Mouse (Mus musculus) c-Kit-positive CD71-positive TER-119-positive erythroid progenitor cells, embryonic 14.5 days (primary cell): Measurements from ENCODE around the gene Dpf3.

Experiments
- DNase-seq: peaks from one replicate; pipeline ENCODE4 v3.0.0-alpha.2; 2013; ENCODE audit warnings: low spot score

Dpf3 gene

GRCm38 (mm10) chr12:83413684-83414083, 73.8 kb downstream of the Dpf3 start:
- DNase-seq: no peak

DNA sequence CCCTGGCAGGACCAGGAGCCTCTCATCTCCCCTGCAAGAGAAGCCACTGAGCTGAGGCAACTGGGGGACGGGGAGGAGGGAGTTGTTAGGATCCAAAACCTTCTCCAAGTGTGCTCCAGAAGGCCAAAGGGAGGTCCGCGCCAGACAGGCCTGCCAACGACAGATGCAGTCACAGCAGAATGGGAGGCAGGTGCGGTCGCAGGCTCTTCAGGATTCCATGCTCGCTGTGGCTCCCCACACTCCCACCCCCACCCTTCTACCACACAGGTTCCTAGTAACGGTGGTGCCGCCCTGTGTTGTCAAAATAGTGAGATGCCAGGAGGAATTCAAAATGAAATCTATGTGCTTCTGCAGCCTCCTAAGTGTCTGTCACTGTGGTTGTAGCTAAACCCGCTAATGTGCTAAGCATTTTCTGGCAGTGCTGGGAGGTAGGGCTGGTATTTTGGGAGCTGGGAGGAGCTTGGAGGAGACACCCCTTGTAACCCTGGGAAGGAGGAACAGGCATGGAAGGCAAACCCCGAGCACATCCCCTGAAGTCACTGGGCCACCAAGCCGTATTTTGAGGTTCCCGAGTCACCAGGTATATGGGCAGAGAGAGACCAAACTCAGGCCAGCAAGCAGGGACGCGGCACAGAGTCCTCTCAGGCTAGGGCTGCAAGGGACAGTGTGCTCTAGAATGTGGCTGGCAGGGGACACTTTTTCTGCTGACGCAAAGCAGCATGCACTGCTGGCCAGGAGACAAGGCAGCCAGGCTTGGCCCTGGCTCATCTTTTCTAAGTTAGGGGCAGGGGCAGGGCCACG, 75.6 kb downstream of the Dpf3 start:
- no peak for DNase-seq

DNA sequence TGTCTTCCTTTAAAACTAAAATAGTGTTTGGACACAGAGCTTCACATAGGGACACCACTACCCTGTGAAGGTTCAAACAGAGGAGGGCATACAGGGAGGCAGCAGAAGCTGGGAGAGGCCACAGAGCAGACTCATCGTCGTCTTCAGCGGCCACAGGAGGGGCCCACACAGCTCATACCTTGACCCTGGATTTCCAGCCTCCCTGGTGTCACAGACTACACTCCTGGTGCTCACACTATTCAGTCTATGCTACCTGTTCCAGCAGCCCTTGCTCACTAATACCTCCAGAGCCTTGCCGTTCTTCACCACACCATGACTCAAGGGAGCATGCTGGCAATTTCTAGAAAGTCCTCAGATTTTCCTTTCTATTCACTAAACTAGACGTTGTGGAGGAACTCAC, 76.5 kb downstream of the Dpf3 start:
- no peak for DNase-seq

- no peak for DNase-seq
Measured at GRCm38 (mm10) chr12:83405374-83406125, 82.0 kb downstream of the Dpf3 start.

DNA sequence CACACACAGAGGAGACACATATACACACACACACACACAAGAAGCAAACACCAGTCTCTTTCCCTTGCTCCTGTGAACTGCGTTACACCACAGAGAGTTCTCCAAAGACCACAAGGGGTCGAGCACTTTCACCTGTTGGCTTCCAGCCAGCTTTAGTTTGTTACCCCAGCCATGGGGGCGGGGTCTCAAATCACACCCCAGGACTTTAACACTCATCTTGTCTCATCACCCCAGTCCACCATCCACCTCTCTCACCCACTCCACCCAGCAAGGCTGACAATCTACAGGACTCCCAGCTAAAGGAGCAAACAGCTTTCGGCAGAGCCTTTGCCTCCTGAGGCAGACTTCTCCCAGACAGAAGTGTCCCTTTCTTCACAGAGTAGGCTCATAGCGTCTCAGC, 85.2 kb downstream of the Dpf3 start:
- no peak for DNase-seq

- DNase-seq: no peak
Measured at GRCm38 (mm10) chr12:83392011-83392410, 95.5 kb downstream of the Dpf3 start.

GRCm38 (mm10) chr12:83387554-83387953, 100.0 kb downstream of the Dpf3 start:
- DNase-seq: no peak

- no peak for DNase-seq
Measured at GRCm38 (mm10) chr12:83381072-83381471, 106.4 kb downstream of the Dpf3 start.

DNA sequence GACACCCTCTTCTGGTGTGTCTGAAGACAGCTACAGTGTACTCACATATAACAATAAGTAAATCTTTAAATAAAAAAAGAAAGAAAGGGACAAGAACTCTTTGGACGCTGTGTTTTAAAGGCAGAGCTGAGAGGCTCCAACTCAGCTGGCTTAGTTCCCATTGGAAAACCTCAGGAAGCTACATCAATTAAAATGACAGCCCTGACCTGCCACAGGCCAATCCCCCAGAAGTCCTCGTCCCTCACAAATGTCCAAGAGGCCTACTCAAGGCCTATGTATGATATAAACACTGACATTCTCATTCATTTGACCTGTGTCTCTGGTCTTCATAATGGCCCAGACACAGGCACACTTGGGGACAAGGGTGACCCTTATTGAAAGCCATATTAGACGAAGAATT, 107.5 kb downstream of the Dpf3 start:
- DNase-seq: no peak

DNA sequence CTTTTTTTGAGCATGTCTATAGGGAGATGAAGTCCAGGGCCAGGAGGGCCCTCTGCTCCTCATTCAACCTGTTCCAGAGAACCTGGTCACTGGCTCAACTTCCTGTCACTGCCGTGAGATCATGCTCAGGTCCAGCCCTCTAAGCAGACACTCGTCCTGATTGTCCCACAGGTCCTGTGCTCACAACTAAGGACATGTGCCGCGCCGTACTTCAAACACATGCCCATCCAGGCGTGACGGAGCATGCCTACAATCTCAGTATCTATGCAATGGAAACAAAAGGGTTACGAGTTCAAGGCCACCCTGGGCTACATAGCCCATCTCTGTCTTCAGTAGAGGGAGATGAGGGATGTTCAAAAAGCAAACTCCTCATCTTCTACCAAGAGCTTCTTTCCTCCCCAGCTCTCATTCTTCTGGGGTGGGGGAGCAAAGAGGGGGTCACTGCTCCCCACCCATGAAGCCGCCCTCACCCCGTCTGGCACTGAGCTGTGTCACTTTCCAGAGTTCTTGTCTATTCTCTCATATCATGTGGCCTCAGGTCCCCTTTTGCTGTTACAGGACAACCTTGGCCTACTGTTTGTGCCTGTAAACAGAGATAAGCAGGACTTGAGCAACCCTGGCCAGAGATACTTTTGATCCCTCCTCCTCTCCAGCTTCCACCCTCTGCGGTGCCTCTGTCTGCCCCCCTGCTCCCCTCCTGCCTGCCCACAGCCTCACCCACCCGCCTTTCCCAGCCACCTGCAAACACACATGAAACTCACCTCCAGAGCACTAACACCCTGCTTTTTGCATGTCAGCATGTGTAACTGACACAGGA, 112.3 kb downstream of the Dpf3 start:
- DNase-seq: peak; percentile 80

GRCm38 (mm10) chr12:83373081-83373480, 114.4 kb downstream of the Dpf3 start:
- no peak for DNase-seq

DNA sequence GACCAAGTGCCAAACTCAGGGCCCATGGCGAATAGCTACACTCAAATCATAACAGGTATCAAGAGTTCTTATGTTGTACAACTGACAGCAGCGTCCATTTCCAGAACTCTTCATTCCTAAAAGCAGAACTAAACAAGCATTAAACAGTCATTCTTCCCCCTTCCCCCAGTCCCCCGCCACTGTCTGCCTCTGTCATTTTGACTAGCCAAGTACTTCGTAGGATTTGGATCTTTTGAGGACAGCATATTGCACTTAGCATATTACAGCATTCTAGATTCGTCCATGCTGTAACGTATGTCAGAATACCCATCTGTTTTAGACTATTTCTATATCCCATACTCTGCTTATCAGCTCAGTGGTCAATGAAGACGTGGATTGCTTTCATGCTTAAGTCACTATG, 115.2 kb downstream of the Dpf3 start:
- no peak for DNase-seq

- peak; percentile 67 for DNase-seq
Measured at GRCm38 (mm10) chr12:83370221-83370620, 117.3 kb downstream of the Dpf3 start.

DNA sequence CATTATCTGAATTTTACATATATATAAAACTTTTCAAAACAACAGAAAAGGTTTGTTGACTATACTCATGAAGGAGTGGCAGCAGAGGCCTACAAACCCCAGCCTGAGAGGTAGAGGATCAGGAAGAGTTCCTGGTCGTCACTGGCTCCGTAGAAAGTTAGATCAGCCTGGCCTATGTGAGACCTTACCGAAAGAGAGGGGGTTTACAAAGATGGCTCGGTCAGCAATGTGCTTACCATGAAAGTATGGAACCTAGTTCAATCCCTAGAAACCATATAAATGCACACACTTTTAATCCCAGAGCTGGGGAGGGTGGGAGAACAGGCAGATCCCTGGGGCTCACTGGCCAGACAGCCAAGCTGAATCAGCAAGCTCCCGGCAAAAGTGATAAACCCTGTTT, 118.1 kb downstream of the Dpf3 start:
- no peak for DNase-seq

GRCm38 (mm10) chr12:83367486-83367885, 120.0 kb downstream of the Dpf3 start:
- DNase-seq: no peak

GRCm38 (mm10) chr12:83364771-83365170, 122.7 kb downstream of the Dpf3 start:
- DNase-seq: no peak

- DNase-seq: no peak
Measured at GRCm38 (mm10) chr12:83361801-83362200, 125.7 kb downstream of the Dpf3 start.

DNA sequence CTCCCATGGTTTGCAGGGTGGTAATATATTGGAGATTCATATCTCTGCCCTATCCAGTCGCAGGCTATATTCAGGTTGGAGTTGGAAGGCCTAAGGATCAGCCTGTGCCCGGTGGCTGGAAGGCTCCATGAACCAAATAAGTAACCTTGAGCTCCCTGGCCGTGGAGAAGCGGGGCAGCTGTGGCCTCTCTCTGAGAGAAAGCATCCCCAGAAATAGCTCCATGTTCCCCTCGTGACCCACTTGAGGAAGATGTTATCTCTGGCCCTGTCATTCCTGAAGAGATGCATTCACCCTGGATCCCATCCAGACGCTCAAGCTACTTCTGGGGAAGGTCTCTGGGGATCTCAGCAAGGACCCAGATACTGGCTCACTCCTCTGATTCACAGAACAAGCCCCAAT, 134.9 kb downstream of the Dpf3 start:
- no peak for DNase-seq

- DNase-seq: no peak
Measured at GRCm38 (mm10) chr12:83349736-83350135, 137.8 kb downstream of the Dpf3 start.

DNA sequence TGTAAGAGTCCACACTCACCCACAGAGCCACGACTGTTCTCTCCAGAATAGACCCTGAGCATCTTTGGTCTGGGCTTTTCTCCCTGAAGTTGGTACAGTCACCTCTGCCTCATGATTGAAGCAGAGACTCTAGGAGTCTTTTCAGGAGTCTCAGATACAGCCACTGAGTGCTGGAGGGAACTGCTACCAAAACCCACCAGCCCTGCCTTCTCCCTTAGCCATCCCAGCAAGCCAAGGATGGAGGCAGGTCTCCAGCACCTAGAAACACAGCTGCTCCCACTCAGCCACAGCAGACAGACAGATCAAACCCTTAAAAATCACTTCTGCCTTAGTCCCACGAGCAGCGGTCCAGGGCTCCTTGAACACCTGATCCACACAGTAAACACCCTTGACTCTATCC, 139.3 kb downstream of the Dpf3 start:
- no peak for DNase-seq

GRCm38 (mm10) chr12:83342875-83343185, 144.7 kb downstream of the Dpf3 start:
- DNase-seq: no peak

GRCm38 (mm10) chr12:83342035-83342874, 145.3 kb downstream of the Dpf3 start:
- DNase-seq: no peak
